ENCODE assay signal across 10 mouse cellular contexts in genomic region chr1:132641049-132641795, GRCm38 (mm10).
DNase-seq lines count a peak whose midpoint lies in the region; ATAC-seq and TF ChIP-seq lines count a peak whose summit lies in the region.
"Had no signal": no experiment of that assay in that cellular context is flagged by ENCODE, and none has a peak within 500 bp of the region (broad histone marks: within the 10 kb centered on the region; RNA-seq: fewer than 3 reads in every experiment).

No protein-coding gene starts in this region.

- no peak overlapping the region for H3K9ac ChIP-seq in lung, embryonic 14.5 days
- no peak overlapping the region for H3K9ac ChIP-seq in embryonic facial prominence, embryonic 14.5 days (ENCODE audit: low read depth, low read length)
- no peak overlapping the region for H3K9ac ChIP-seq in hindbrain, embryonic 15.5 days
- no peak overlapping the region for H3K9ac ChIP-seq in neural tube, embryonic 15.5 days (replicated peaks)
- H3K9ac ChIP-seq: embryonic facial prominence, embryonic 13.5 days had no signal

- no peak overlapping the region for H3K4me3 ChIP-seq in lung, embryonic 14.5 days (ENCODE audit: low read depth, low read length)
- no peak overlapping the region for H3K4me3 ChIP-seq in lung, adult 2 months (replicated peaks; ENCODE audit: extremely low read depth, low read depth, low read length)
- no peak overlapping the region for H3K4me3 ChIP-seq in embryonic facial prominence, embryonic 14.5 days (ENCODE audit: low read depth, low read length)
- no peak overlapping the region for H3K4me3 ChIP-seq in hindbrain, embryonic 15.5 days
- H3K4me3 ChIP-seq in neural tube, embryonic 15.5 days (replicated peaks), result no peak overlapping the region
- H3K4me3 ChIP-seq: embryonic facial prominence, embryonic 13.5 days had no signal

- H3K27me3 ChIP-seq in lung, embryonic 14.5 days (ENCODE audit: insufficient read depth, low read length), result no peaks in the 10 kb centered on the region
- no peaks in the 10 kb centered on the region for H3K27me3 ChIP-seq in embryonic facial prominence, embryonic 14.5 days (replicated peaks; ENCODE audit: control insufficient read depth, insufficient read depth, low read length)
- H3K27me3 ChIP-seq in hindbrain, embryonic 15.5 days, result no peaks in the 10 kb centered on the region
- H3K27me3 ChIP-seq in neural tube, embryonic 15.5 days (replicated peaks), result no peaks in the 10 kb centered on the region
- H3K27me3 ChIP-seq: embryonic facial prominence, embryonic 13.5 days had no signal

- TF ChIP-seq POLR2A in lung, adult 2 months (IDR thresholded peaks at IDR 0.05; ENCODE audit: borderline replicate concordance, extremely low read depth, low read depth, low read length), result no peak

- no peaks in the 10 kb centered on the region for H3K4me1 ChIP-seq in lung, embryonic 14.5 days (ENCODE audit: insufficient read depth)
- no peaks in the 10 kb centered on the region for H3K4me1 ChIP-seq in lung, adult 2 months (ENCODE audit: control insufficient read depth, insufficient read depth, low read length)
- H3K4me1 ChIP-seq in embryonic facial prominence, embryonic 14.5 days (ENCODE audit: control insufficient read depth, insufficient read depth, low read length), result no peaks in the 10 kb centered on the region
- peaks cover 43% of the 10 kb centered on the region for H3K4me1 ChIP-seq in hindbrain, embryonic 15.5 days (replicated peaks)
- H3K4me1 ChIP-seq in neural tube, embryonic 15.5 days, result peaks cover 31% of the 10 kb centered on the region

- H3K27ac ChIP-seq in lung, embryonic 14.5 days (ENCODE audit: low read depth), result no peak overlapping the region
- no peak overlapping the region for H3K27ac ChIP-seq in embryonic facial prominence, embryonic 14.5 days (replicated peaks; ENCODE audit: low read depth, low read length)
- H3K27ac ChIP-seq in hindbrain, embryonic 15.5 days (replicated peaks), result peak overlapping the region; percentile 76
- peak overlapping the region; percentile 65 for H3K27ac ChIP-seq in neural tube, embryonic 15.5 days (replicated peaks)
- H3K27ac ChIP-seq: embryonic facial prominence, embryonic 13.5 days had no signal

- H3K36me3 ChIP-seq in lung, embryonic 14.5 days (ENCODE audit: insufficient read depth), result no peaks in the 10 kb centered on the region
- H3K36me3 ChIP-seq in embryonic facial prominence, embryonic 14.5 days (ENCODE audit: control insufficient read depth, insufficient read depth, low read length), result no peaks in the 10 kb centered on the region
- 0 out of 2 replicates have a peak, but pooled peaks cover 3% of the 10 kb centered on the region for H3K36me3 ChIP-seq in hindbrain, embryonic 15.5 days
- peaks cover 14% of the 10 kb centered on the region; the same call in 1 of the 2 replicates for H3K36me3 ChIP-seq in neural tube, embryonic 15.5 days
- H3K36me3 ChIP-seq: embryonic facial prominence, embryonic 13.5 days had no signal

- DNase-seq in lung, embryonic 14.5 days, result peak; percentile 19
- DNase-seq in lung, adult 2 months, result no peak
- DNase-seq in embryonic facial prominence, embryonic 14.5 days (ENCODE audit: low spot score), result peak; percentile 55
- DNase-seq in B cell, adult 2 months, result no peak
- no peak for DNase-seq in kidney, postnatal 36 days
- DNase-seq: kidney, adult 18-20 months; lung, postnatal 14 days had no signal

- H3K9me3 ChIP-seq in lung, embryonic 14.5 days (ENCODE audit: low read depth, low read length), result no peaks in the 10 kb centered on the region
- no peaks in the 10 kb centered on the region for H3K9me3 ChIP-seq in embryonic facial prominence, embryonic 14.5 days (ENCODE audit: control insufficient read depth, low read length)
- H3K9me3 ChIP-seq in hindbrain, embryonic 15.5 days, result no peaks in the 10 kb centered on the region
- no peaks in the 10 kb centered on the region for H3K9me3 ChIP-seq in neural tube, embryonic 15.5 days (replicated peaks)
- H3K9me3 ChIP-seq: embryonic facial prominence, embryonic 13.5 days had no signal

- no peak for TF ChIP-seq CTCF in lung, embryonic 14.5 days (IDR thresholded peaks at IDR 0.05; ENCODE audit: low read depth)
- TF ChIP-seq CTCF in lung, adult 2 months (IDR thresholded peaks at IDR 0.05; ENCODE audit: insufficient read depth, low read length), result no peak

- ATAC-seq in lung, embryonic 14.5 days (ENCODE audit: insufficient read depth), result no peak
- ATAC-seq in embryonic facial prominence, embryonic 14.5 days (ENCODE audit: low read depth), result peak; percentile 86
- ATAC-seq in hindbrain, embryonic 15.5 days (ENCODE audit: low FRiP score, low read depth), result peak; percentile 86
- ATAC-seq in neural tube, embryonic 15.5 days (ENCODE audit: low FRiP score), result peak; percentile 83

- WGBS in lung, embryonic 14.5 days, result 35% methylated on average over 13 of the region's 13 CpGs
- WGBS in lung, adult 2 months, result 45% methylated on average over 13 of the region's 13 CpGs
- 66% methylated on average over 13 of the region's 13 CpGs for WGBS in embryonic facial prominence, embryonic 14.5 days
- 36% methylated on average over 13 of the region's 13 CpGs for WGBS in hindbrain, embryonic 15.5 days
- 49% methylated on average over 13 of the region's 13 CpGs for WGBS in neural tube, embryonic 15.5 days

- no peak overlapping the region for H3K4me2 ChIP-seq in lung, embryonic 14.5 days
- no peak overlapping the region for H3K4me2 ChIP-seq in embryonic facial prominence, embryonic 14.5 days (ENCODE audit: low read depth, low read length)
- no peak overlapping the region for H3K4me2 ChIP-seq in hindbrain, embryonic 15.5 days
- no peak overlapping the region for H3K4me2 ChIP-seq in neural tube, embryonic 15.5 days
- H3K4me2 ChIP-seq: embryonic facial prominence, embryonic 13.5 days had no signal

Comparison
In these comparisons a context has a peak if more than half of its experiments do, and no peak if none do; other contexts are left out.
1. DNase-seq: peak in lung, embryonic 14.5 days (single experiment) and embryonic facial prominence, embryonic 14.5 days (single experiment); none in lung, adult 2 months (single experiment), B cell, adult 2 months (0 of 2) and kidney, postnatal 36 days (0 of 2).
2. H3K27ac ChIP-seq: peak in hindbrain, embryonic 15.5 days (single experiment) and neural tube, embryonic 15.5 days (single experiment); none in lung, embryonic 14.5 days (single experiment) and embryonic facial prominence, embryonic 14.5 days (single experiment).